Mouse (Mus musculus) thymus, adult 2 months (tissue): ENCODE measurements around the gene Tmf1.

ENCODE experiments used
- CTCF ChIP-seq: fragments of 200-500 bp; IDR thresholded peaks from 2 replicates; pipeline ENCODE4 v1.5.1; 2012; ENCODE audit warnings: mild to moderate bottlenecking, control low read depth, low read length, moderate library complexity, borderline replicate concordance; ENCODE audit not compliant: control insufficient read depth, poor library complexity, insufficient read depth; ENCODE audit errors: extremely low read depth
- POLR2A ChIP-seq: fragments of 200-500 bp; IDR thresholded peaks from 2 replicates; pipeline ENCODE4 v1.6.1; 2012; ENCODE audit warnings: mild to moderate bottlenecking, low read length, control low read depth, moderate library complexity; ENCODE audit not compliant: control insufficient read depth, poor library complexity, insufficient read depth; ENCODE audit errors: extremely low read depth

DNA sequence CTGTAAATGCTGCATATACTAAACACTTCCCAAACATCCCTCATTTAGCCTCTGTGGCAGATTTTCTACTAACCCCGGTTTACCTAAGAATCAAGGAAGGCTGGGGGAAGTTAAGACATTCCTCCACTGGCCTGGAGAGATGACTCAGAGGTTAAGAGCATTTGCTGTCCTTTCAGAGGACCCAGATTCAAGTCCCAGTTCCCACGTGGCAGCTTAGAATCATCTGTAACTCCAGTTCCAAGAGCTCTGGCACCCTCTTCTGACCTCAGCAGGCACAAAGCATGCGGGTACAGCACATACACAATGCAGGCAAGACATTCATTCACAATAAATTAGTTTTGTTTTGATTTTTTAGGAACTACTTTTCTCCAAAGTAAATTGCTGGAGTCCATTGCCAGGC is 30.3 kb upstream of the Tmf1 start:
- TF ChIP-seq CTCF (no peak), POLR2A (no peak)
